Mouse (Mus musculus) c-Kit-positive CD71-positive TER-119-negative erythroid progenitor cells, embryonic 14.5 days (primary cell): Measurements from ENCODE around the gene Flt3l.
"Not testable (repeated sequence)": the region's sequence is repeated elsewhere in the genome, so short reads cannot be mapped to it uniquely, and the experiment has no call there.

Experiments
- DNase-seq: peaks from one replicate; pipeline ENCODE4 v3.0.0-alpha.2; 2013; ENCODE audit warnings: low read depth

Flt3l gene

DNA sequence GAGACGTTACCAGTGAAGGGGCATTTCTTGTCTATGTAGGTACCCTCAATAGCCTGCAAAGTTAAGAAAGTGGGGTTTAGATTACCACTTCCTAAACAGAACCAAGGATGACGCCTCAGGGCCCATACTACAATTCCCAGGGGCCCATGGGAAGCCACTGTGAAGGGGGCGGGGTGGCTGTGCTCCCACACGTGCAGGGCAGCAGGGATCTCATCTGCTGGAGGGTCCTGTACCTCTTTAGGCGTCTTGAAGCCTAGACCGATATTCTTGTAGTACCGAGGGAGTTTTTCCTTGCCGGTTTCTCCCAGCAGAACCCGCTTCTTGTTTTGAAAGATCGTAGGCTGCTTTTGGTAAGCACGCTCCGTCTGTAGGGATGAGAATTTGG lies 13.1 kb downstream of the Flt3l start:
- no peak for DNase-seq

DNA sequence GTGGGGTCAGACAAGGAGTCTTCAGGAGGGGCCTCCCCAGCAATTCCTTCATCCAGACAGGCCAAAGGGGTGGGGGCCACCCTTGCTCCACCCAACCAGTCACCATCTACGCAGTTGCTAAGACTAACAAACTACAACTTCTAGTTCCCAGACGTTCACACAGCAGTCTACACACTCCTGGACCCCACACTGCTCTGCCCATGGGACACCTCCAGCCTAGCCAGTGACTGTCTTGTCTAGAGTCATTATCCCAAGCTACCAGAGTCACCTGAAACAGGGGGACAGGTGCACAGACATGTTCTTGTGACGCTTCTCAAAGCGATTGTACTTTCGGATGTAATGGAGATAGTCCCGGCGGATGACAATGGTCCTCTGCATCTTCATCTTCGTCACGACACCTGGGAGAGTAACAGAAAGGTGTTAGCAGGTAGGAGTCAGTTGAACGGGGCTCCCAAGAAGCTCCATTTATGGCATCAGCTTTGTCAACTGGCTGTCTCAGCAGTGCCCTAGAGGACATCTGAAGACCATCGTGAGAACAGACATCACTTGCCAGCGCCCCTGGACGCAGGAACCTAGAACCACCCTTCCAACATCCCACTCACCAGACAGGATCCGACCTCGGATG lies 13.6 kb downstream of the Flt3l start:
- DNase-seq, result no peak

DNA sequence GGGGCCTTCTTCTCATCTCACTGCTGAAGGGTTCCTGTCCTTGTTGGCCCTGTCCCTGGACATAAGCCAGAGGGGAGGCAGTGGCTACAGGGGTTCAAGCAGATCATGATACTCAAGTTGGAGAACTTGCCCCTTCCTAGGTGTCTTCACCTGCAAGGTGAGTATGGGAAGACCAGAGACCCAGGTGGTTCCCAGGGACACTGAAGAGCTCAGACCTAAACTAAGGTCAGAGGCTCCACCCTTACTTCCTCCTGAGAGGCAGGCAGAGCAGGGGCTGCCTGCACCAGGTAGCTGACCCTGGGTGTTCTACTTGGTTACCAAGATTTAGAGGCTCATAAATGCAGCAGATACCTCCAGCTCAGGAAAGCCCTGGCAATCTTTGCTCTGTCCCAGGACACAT lies 14.3 kb downstream of the Flt3l start:
- DNase-seq, result no peak

DNA sequence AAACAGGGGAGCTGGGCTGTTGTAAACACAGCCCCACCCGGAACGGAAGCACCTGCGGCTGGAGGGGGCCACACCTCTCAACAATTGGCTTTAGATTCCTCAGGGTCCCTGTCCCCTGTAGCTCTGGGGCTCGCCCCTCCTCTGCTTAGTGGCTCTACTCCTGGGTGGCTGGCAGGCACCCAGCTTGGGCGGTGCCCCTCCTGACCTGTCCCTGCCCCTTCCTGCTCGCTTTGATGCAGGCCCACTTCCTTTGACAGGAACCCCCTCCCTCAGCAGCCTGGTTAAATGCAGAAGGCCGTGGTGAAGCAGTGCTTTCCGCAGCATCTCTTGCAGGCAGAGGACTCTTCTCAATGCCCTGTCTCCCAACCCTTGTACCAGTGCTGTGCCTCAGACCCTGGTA lies 14.8 kb downstream of the Flt3l start:
- DNase-seq, result no peak

DNA sequence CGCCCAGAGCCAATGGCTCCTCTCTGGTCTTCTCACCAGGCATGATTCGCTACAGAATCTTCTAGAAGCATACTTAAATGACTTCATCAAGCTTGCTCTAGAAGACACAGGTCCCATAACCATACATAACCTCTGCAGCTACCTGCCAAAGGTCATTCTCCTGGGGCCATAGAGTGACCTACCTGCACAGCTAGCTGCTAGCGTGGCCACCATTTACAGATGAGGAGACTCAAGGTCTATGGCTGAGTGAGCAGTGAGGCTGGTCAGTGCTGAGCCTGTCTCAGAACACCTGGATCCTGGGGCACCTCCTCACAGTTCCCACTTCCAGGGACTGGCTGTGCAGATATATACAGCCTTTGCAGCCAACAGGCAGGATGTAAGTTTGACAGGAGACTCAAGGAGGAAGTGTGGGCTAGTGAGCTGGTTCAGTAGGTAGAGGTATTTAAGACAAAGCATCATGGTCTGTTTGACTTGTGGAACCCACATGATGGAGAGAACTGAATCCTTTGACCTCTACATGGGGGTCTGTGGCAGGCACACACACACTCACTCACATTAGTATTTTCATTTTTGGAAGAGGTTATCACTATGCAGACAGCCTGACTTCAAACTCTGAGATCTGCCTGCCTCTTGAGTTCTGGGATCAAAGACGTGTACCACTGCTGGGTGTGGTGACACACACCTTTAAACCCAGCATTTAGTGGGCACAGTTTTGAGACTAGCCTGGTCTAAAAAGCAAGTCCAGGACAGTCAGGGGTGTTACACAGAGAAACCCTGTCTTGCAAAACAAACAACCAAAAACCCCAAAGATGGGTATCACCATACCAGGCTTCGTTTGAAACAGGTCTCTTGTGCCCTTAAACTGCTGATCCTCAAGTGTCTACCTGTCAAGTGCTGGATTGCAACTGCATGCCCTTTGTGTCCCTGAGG lies 16.2 kb downstream of the Flt3l start:
- DNase-seq, result no peak

DNA sequence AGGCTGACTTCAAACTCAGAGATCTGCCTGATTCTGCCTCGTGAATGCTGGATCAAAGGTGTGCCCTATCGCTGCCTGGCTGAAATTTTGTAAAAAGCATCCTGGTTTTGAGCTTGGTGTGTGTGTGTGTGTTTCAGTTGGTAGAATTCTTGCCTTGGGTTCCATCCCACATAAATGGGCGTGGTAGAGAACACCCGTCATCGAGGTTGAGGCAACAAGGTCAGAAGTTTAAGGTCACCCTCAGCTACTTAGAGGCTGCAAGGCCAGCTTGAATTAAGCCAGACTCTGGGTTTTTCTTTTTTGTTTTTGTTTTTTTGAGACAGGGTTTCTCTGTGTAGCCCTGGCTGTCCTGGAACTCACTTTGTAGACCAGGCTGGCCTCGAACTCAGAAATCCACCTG lies 17.9 kb downstream of the Flt3l start:
- no peak for DNase-seq

DNA sequence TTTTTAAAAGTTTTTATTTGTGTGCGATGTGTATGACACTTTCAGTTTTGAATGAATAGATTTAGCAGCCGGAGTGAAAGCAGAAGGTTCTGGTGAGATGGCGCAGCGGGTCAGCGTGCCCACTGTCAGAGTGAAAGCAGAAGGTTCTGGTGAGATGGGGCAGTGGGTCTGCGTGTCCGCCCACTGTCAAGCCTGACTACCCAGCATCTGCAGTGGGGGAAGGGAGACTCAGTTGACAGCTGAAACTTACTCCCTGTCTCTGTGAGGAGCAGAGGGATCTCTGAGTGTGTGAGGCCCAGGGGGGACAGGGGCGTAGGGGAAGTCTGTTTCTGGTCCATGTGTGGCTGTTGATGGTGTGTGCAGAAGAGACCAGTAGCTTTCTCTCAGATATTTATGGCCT lies 18.7 kb downstream of the Flt3l start:
- DNase-seq, result no peak

DNA sequence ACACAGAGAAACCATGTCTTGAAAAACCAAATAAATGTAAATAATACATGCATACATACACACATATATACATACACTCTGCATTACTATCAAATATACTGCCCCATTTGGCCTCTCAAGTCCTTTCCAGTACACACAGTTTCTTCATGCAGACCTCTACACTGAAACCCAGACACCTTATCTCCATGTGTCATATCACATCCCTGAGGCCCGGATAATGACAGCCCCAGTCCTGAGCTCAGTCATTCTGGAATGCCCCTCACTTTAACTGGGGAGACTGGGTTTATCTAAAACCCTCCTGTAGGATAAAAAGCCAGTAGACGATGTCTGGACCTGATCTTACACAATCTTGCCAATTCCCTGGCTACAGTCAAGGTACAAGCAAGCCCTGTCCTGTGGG lies 22.8 kb downstream of the Flt3l start:
- DNase-seq, result no peak

DNA sequence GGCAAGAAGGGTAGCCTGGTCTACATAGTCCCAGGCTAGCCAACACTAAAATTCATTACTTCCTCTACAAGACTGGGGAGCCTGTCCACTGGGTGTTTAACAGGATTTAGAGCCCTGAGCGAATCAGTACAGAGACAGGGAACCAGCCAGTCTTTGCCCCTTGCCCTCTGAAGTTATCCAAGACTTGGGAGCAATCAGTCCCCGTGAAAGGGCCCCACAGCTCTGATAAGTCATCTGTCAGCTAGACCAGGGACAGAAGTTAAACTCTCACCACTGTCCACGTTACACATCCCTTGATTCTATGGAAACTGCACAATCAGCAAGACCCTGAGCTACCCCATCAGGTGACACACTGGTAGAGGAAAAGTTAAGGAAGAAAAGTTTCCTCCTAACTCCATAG lies 23.7 kb downstream of the Flt3l start:
- DNase-seq, result no peak

DNA sequence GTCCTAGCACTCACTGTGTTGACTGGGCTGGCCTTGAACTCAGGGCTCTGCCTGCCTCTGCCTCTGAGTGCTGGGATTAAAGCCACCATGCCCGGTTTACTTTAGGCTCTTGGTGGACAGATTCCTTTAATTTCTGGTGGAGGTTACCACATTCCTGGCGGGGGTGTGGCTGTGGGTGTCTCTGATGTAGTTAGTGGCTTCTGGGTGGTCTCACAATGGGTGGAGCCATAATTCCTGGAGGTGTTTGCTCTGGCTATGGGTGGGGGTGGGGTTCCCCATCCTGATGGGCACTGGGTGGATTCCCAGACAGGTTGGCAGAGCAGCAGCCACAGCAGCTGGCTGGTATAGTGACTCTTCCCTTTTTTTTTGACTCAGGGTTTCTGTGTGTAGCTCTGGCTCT lies 24.3 kb downstream of the Flt3l start:
- no peak for DNase-seq

DNA sequence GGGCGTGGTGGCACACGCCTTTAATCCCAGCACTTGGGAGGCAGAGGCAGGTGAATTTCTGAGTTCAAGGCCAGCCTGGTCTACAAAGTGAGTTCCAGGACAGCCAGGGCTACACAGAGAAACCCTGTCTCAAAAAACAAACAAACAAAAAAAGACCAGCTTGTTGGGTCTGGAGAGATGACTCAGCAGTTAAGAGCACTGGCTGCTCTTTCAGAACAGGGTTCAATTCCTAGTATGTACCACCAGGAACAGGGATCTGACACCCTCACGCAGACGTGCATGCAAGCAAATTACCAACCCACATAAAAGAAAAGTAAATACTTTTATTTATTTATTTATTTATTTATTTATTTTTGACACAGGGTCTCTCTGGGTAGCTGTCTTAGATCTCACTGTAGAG lies 26.1 kb downstream of the Flt3l start:
- not testable (repeated sequence) for DNase-seq

DNA sequence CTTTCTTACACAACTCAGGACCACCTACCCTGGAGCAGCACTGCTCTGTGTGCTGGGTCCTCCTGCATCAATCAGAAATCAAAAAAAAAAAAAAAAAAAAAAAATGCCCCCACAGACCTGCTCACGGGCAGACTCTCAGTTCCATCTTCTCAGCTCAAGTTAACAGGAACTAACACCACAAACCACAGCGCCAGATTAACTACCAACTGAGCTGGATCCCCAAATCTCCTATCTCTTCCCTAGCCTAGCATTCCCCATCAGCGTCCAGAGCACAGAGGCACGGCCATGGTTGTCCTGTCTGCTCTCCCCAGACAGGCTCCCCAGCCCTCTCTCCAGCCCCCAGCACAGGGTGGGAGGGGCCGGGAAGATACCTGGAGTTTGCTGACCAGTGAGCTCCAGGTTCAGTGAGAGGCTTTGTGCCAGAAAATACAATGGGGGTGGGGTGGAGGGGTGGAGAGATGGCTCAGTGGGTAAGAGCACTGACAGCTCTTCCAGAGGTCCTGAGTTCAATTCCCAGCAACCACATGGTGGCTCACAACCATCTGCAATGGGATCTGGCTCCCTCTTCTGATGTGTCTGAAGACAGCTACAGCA lies 29.1 kb downstream of the Flt3l start:
- DNase-seq, result no peak

DNA sequence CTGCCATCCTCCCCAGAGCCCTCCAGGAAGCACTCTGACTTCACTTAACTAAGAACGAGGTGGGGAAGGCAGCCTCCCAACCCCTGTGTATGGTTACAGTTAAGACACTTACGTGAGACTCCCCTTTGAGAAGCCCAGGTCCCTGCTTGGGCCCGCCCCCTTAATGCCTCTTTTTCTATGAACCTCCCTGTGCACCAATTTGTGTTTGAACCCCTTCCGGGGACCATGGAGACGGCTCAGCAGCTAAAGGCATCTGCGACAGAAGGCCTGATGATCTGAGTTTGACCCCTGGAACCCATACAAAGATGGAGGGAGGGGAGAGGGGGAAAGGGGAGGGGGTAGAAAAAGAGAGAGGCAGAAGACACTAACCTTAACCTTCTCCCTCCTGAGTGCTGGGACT lies 29.8 kb downstream of the Flt3l start:
- no peak for DNase-seq

DNA sequence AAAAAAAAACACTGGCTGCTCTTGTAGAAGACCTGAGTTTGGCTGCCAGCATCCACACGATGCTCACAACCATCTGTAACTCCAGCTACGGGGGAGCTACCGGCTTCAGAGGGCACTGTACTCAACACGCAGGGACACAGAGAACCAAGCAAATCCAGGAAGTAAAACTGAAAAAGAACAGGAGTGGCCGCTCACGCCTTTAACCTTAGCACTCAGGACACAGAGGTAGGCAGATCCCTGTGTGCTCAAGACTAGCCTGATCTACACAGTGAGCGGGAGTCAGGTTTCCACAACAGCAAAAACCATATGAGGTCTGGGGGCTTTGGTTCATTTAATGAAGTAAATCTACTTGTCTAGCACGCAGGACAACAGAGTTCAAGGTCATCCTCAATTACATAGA lies 30.7 kb downstream of the Flt3l start:
- DNase-seq, result no peak

DNA sequence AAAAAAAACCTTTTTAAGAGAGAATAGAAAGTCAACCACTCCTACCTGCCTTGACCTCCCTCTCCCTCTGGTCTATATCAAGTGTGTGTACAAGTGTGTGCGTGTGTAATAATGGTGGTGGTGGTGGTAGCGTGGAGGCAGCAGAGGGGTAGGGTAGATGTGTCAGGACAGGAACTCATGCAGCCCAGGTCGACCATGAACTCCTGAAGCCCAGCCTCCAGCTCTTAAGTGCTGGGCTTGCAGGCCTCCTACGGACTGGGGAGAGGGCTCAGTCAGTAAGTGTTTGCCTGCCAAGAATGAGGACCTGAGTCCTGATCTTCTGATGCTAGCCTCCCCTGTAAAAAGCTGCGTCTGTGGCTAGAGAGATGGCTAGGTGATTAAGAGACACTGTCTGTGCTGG lies 31.3 kb downstream of the Flt3l start:
- no peak for DNase-seq

DNA sequence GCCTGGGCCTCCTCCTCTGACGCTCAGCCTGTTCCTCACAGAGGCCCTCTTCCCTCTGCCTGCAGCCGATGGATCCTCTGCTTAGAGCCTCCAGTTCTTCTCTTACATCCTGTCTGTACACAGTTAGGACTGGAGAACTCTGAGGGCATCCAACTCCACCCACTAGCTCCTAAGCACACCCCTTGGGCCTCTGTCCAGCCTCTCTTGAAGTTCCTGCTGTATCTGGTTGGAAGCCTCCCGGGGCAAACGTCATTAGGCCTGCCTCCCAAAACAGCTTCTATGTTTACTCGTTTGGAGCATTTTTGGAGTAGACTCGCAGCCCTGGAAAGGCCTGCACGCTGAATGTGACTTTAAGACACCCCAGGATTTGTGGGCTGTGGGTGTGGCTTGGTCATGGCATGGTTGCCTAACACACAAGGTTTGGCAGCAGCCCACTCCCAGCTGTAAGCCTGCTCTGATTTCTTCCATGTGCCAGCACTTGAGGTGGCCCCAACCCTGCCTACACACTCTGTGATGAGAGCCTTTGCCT lies 32.5 kb downstream of the Flt3l start, which contains the start of gene Fcgrt:
Gene Fcgrt (minus strand): TSS at position 200 of the 529 bp plus-strand sequence.
- DNase-seq, result no peak

DNA sequence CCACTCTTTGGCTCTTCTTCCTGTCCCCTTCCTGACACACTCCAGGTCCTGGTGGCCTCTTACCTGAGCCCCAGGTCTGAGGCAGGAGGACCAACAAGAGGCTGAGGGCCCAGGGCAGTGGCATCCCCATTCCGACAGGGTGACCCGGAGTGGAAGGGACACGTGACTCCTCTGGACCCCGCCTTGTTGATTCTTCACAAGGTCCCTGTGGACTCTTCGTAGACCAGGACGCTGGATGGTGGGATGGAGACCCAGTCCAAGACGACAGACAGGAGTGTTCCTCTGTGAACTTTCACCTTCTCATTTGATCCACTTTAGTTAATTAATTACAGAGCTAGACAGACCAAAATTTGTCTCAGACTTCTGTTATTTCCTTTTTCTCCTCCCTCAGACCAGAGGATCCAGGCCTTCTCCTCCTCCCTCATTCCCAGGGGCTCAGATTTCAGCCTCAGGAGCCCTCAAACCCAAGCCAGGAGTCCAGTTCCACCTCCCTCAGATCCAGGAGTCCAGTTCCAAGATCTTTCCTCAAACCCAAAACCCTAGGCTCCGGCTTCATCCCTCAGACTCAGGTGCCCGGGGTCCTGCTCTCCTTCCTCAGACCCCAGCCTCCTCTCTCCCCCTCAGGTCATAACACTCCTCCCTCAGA lies 33.2 kb downstream of the Flt3l start:
- no peak for DNase-seq

DNA sequence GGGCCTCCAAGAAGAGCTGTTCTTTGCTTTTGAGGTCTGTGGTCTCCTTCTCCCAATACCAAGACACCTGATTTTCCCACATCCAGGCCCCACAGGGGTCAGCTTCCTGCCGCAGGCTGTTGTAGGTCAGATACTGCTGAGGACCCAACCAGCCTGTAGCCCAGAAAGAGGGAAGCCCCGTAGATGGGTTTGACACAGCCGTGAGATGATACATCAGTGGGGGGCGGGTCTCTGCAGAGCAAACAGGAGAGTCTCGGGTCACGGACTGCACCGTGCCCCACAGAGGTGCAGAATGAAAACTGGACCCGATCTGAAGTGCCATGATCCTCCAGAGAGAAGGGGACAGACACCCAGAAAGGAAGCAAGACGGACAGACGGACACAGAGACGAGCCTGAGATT lies 33.8 kb downstream of the Flt3l start:
- no peak for DNase-seq

DNA sequence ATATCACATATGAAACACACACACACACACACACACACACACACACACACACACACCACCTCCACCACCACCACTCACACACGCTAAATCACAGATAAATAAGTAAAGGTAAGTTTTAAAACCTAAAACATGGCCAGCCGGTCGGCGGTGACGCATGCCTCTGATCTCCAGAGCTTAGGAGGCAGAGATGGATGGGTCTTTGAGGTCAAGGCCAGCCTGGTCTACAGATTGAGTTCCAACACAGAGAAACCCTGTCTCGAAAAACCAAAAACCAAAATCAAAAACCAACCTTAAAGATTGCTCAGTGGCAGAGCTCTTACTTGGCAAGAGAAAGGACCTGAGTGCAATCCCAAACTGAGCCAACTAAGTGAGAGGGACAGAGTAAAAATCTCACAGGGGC lies 36.2 kb downstream of the Flt3l start:
- no peak for DNase-seq

DNA sequence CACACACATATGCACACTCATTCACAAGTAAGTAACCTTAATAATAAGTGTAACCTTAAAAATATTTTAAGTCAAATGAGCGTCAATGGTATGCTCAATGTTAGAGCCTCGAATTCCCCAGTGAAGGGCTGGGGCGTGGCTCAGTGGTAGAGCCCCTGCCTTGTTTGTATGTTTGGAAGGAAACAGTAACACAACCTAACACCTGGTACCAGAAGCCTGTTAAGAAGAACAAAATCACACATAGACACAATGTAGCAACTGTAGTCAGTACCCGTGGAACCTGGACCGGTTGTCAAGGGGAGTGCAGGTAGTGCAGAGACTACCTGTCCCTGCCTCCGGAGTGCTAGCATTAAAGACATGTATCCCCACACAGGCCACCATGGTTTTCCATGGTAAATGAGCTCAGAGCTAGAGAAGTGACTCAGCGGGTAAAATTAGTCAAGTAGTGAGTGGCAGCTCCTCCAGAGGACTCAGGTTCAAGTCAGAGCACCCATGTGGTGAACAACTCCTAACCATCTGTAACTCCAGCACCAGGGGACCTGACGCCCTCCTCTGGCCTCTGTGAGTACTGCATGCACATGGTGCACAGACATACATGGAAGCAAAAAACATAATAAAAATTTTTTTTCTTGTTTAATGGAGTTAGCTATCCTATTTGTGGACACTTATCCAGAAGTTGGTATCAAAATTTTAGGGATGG lies 37.5 kb downstream of the Flt3l start:
- no peak for DNase-seq

DNA sequence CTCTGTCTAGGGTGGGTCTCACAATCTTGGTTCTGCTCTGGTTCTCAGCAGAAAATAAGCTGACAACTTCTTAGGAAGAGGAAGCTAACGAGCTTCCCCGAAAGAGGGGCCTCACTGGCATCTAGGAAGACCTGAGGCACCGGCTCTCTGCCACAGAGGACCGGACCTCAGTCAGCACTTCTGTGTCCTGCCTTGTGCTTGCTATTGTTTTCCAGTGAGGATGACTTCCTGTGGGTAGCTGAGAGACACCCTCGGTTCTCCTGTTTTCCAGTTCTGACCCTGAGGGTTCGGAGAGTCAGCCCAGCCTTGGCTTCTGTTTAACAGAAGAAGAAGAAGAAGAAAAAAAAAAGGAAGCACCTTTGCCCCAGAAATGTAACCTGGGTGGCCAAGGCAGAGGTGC lies 38.8 kb downstream of the Flt3l start:
- no peak for DNase-seq

DNA sequence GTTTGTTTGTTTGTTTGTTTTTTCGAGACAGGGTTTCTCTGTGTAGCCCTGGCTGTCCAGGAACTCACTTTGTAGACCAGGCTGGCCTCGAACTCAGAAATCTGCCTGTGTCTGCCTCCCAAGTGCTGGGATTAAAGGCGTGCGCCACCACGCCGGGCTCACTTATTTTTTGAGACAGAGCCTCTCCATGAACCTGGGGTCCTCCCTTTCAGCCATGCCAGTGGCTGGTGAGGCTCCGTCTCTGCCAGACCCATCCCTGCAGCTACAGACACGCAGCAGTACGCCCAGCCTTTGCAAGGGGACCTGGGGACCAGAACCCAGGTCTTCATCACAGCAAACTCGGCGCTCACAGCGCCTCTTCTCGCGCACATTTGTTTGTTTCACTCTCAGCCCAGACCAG lies 40.3 kb downstream of the Flt3l start:
- DNase-seq, result not testable (repeated sequence)
